Mouse (Mus musculus): ENCODE measurements around the gene Vmn2r124. TPM values are rescaled to one million over a fixed set of nuclear protein-coding genes. Genes with fewer than 3 reads are reported as not detected.

Vmn2r124 gene
- polyA plus RNA-seq (2017; shearing (Covaris generic)): 0.09 TPM

DNA sequence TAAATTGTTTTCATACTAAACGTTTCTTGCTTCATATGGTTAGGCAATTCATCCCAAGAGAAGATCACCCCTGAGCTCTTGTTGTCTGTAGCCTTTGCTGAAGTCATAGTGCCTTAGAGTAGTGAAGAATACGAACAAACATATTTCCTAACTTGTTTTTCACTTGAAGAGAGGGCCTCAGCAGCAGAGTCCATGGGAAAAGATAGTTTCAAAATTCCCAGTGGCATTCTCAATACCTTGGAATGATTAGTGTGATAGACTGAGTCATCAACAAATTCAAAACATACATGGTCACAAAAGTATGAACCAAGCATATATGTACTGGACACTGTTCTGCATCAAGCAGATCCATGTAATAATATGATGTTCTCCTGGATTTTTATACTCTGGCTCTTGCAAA is at the start of gene Vmn2r124:
TSS of gene Vmn2r124 (plus strand) at position 301 of the 400 bp plus-strand sequence.

DNA sequence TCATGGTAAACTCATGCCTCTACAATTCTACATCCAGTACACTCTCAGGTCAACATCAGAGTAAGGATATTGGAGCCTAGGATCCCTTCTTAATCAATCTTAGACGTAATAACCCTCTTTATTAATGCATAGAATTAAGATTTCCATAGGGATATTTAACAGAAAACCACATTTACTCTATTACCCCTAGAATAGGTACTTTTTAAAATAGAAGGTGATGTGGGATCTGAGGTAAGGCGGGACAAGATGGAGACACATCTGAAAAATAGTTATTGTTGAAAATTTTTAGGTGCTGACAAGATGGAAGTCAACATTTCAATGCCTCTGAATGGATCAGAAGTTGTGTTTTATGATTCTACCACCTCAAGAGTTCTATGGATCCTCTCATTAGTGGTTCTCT is 27.8 kb upstream of the Vmn2r124 start, which contains the start of gene Fpr-rs4:
TSS of gene Fpr-rs4 (plus strand) at position 301 of the 400 bp plus-strand sequence.

GRCm38 (mm10) chr17:18084716-18085115 is 35.5 kb downstream of the Vmn2r124 start, which contains the start of gene Vmn2r91:
TSS of gene Vmn2r91 (plus strand) at chr17:18085016.

Other genes with a start within 250 kb of the Vmn2r124 start
- 3.2 TPM for gene Spaca6, start 222.3 kb upstream of the Vmn2r124 start, polyA plus RNA-seq (2017; shearing (Covaris generic))
- 0.11 TPM for gene Has1, start 194.2 kb upstream of the Vmn2r124 start, polyA plus RNA-seq (2017; shearing (Covaris generic))
- not detected for gene Fpr1, start 165.5 kb upstream of the Vmn2r124 start, polyA plus RNA-seq (2017; shearing (Covaris generic))
- gene Fpr2, start 161.6 kb upstream of the Vmn2r124 start, polyA plus RNA-seq (2017; shearing (Covaris generic)): not detected
- 0.61 TPM for gene Fpr3, start 161.6 kb upstream of the Vmn2r124 start, polyA plus RNA-seq (2017; shearing (Covaris generic))
- not detected for gene Fpr-rs4, start 27.7 kb upstream of the Vmn2r124 start, polyA plus RNA-seq (2017; shearing (Covaris generic))
- gene Vmn2r91, start 35.6 kb downstream of the Vmn2r124 start, polyA plus RNA-seq (2017; shearing (Covaris generic)): not detected
- 0.09 TPM for gene Vmn2r92, start 102.5 kb downstream of the Vmn2r124 start, polyA plus RNA-seq (2017; shearing (Covaris generic))
- gene Vmn2r94, start 228.3 kb downstream of the Vmn2r124 start, polyA plus RNA-seq (2017; shearing (Covaris generic)): 0.48 TPM
- gene Vmn2r93, start 248.7 kb downstream of the Vmn2r124 start, polyA plus RNA-seq (2017; shearing (Covaris generic)): 0.09 TPM

All from effector memory CD4-positive, alpha-beta T cell, adult 7 months (primary cell).